28 mouse cellular contexts compared by ENCODE assay signal in genomic region chr1:65340240-65340639, GRCm38 (mm10). TPM values are rescaled to one million over a fixed set of nuclear protein-coding genes. Genes with fewer than 3 reads are reported as not detected.
DNase-seq lines count a peak whose midpoint lies in the region; ATAC-seq and TF ChIP-seq lines count a peak whose summit lies in the region.
"Had no signal": no experiment of that assay in that cellular context is flagged by ENCODE, and none has a peak within 500 bp of the region (broad histone marks: within the 10 kb centered on the region; RNA-seq: fewer than 3 reads in every experiment).

No protein-coding gene starts in this region.

- no peaks in the 10 kb centered on the region for H3K27me3 ChIP-seq in forebrain, embryonic 14.5 days (replicated peaks; ENCODE audit: control insufficient read depth, insufficient read depth, low read length)
- H3K27me3 ChIP-seq in forebrain, embryonic 10.5 days (ENCODE audit: poor library complexity, severe bottlenecking), result no peaks in the 10 kb centered on the region
- no peaks in the 10 kb centered on the region for H3K27me3 ChIP-seq in kidney, postnatal 0 days (ENCODE audit: insufficient read depth, low read length)
- H3K27me3 ChIP-seq in hindbrain, postnatal 0 days (ENCODE audit: insufficient read depth, low read length), result no peaks in the 10 kb centered on the region
- H3K27me3 ChIP-seq: embryonic facial prominence, embryonic 13.5 days; heart, embryonic 15.5 days; liver, embryonic 13.5 days; stomach, embryonic 15.5 days had no signal

- no peaks in the 10 kb centered on the region for H3K9me3 ChIP-seq in forebrain, embryonic 14.5 days (replicated peaks; ENCODE audit: control insufficient read depth, low read length)
- no peaks in the 10 kb centered on the region for H3K9me3 ChIP-seq in forebrain, embryonic 10.5 days
- no peaks in the 10 kb centered on the region for H3K9me3 ChIP-seq in kidney, postnatal 0 days (replicated peaks; ENCODE audit: low read length)
- no peaks in the 10 kb centered on the region for H3K9me3 ChIP-seq in hindbrain, postnatal 0 days (ENCODE audit: low read length)
- H3K9me3 ChIP-seq: embryonic facial prominence, embryonic 13.5 days; heart, embryonic 15.5 days; liver, embryonic 13.5 days; stomach, embryonic 15.5 days had no signal

- H3K27ac ChIP-seq in forebrain, embryonic 14.5 days (ENCODE audit: low read depth, low read length), result no peak overlapping the region
- H3K27ac ChIP-seq in forebrain, embryonic 10.5 days, result no peak overlapping the region
- no peak overlapping the region for H3K27ac ChIP-seq in kidney, postnatal 0 days
- no peak overlapping the region for H3K27ac ChIP-seq in hindbrain, postnatal 0 days
- H3K27ac ChIP-seq: embryonic facial prominence, embryonic 13.5 days; heart, embryonic 15.5 days; left cerebral cortex, adult 2 months; liver, embryonic 13.5 days; stomach, embryonic 15.5 days had no signal

- H3K4me3 ChIP-seq in forebrain, embryonic 14.5 days (ENCODE audit: low read depth, low read length), result no peak overlapping the region
- no peak overlapping the region for H3K4me3 ChIP-seq in forebrain, embryonic 10.5 days
- H3K4me3 ChIP-seq in kidney, postnatal 0 days (replicated peaks; ENCODE audit: low read depth, low read length), result no peak overlapping the region
- no peak overlapping the region for H3K4me3 ChIP-seq in hindbrain, postnatal 0 days (ENCODE audit: low read length)
- H3K4me3 ChIP-seq: embryonic facial prominence, embryonic 13.5 days; erythroblast, embryonic 14.5 days; heart, embryonic 15.5 days; left cerebral cortex, adult 2 months; liver, embryonic 13.5 days; stomach, embryonic 15.5 days had no signal

- H3K4me2 ChIP-seq in forebrain, embryonic 14.5 days (ENCODE audit: low read length), result no peak overlapping the region
- no peak overlapping the region for H3K4me2 ChIP-seq in kidney, postnatal 0 days (ENCODE audit: low read length)
- no peak overlapping the region for H3K4me2 ChIP-seq in hindbrain, postnatal 0 days (ENCODE audit: low read depth, low read length)
- H3K4me2 ChIP-seq: embryonic facial prominence, embryonic 13.5 days; heart, embryonic 15.5 days; liver, embryonic 13.5 days; stomach, embryonic 15.5 days had no signal

- DNase-seq in forebrain, embryonic 14.5 days (ENCODE audit: low spot score), result peak; percentile 73
- DNase-seq in forebrain, embryonic 10.5 days (ENCODE audit: extremely low spot score, low spot score), result no peak
- DNase-seq in kidney, postnatal 0 days (ENCODE audit: low spot score), result peak; percentile 4
- DNase-seq in kidney, postnatal 4 days, result no peak
- DNase-seq in brain, embryonic 14.5 days (ENCODE audit: low read depth), result peak; percentile 84
- DNase-seq in hindbrain, postnatal 0 days (ENCODE audit: low spot score), result peak; percentile 53
- no peak for DNase-seq in gastrocnemius, adult 18-20 months (ENCODE audit: low spot score)
- DNase-seq: adrenal gland, postnatal 14 days; cerebellum, adult 8-10 months; cerebellum, postnatal 36 days; embryo, embryonic 11 days; heart, postnatal 4 days; kidney, adult 8-10 months; liver, embryonic 13.5 days; lung, adult 2 months; lung, postnatal 14 days; right cerebral cortex, adult 18-20 months; right cerebral cortex, postnatal 4 days; thymus, postnatal 36 days had no signal

- H3K4me1 ChIP-seq in forebrain, embryonic 14.5 days (ENCODE audit: control insufficient read depth, insufficient read depth, low read length), result no peaks in the 10 kb centered on the region
- H3K4me1 ChIP-seq in forebrain, embryonic 10.5 days, result no peaks in the 10 kb centered on the region
- no peaks in the 10 kb centered on the region for H3K4me1 ChIP-seq in kidney, postnatal 0 days (replicated peaks; ENCODE audit: insufficient read depth, low read length)
- no peaks in the 10 kb centered on the region for H3K4me1 ChIP-seq in hindbrain, postnatal 0 days (ENCODE audit: insufficient read depth, low read length)
- H3K4me1 ChIP-seq: embryonic facial prominence, embryonic 13.5 days; heart, embryonic 15.5 days; liver, embryonic 13.5 days; stomach, embryonic 15.5 days had no signal

- no peaks in the 10 kb centered on the region for H3K36me3 ChIP-seq in forebrain, embryonic 14.5 days (ENCODE audit: control insufficient read depth, insufficient read depth, low read length)
- H3K36me3 ChIP-seq in forebrain, embryonic 10.5 days (replicated peaks), result no peaks in the 10 kb centered on the region
- no peaks in the 10 kb centered on the region for H3K36me3 ChIP-seq in kidney, postnatal 0 days (ENCODE audit: insufficient read depth, low read length)
- H3K36me3 ChIP-seq in hindbrain, postnatal 0 days (ENCODE audit: insufficient read depth, low read length), result no peaks in the 10 kb centered on the region
- H3K36me3 ChIP-seq: embryonic facial prominence, embryonic 13.5 days; heart, embryonic 15.5 days; liver, embryonic 13.5 days; stomach, embryonic 15.5 days had no signal

- H3K9ac ChIP-seq in forebrain, embryonic 14.5 days (ENCODE audit: low read length), result no peak overlapping the region
- no peak overlapping the region for H3K9ac ChIP-seq in kidney, postnatal 0 days (ENCODE audit: low read depth, low read length)
- no peak overlapping the region for H3K9ac ChIP-seq in hindbrain, postnatal 0 days (replicated peaks; ENCODE audit: low read length)
- H3K9ac ChIP-seq: embryonic facial prominence, embryonic 13.5 days; heart, embryonic 15.5 days; liver, embryonic 13.5 days; stomach, embryonic 15.5 days had no signal

- TF ChIP-seq POLR2A in brain, embryonic 14.5 days (IDR thresholded peaks at IDR 0.05; ENCODE audit: borderline replicate concordance, extremely low read depth, insufficient read depth, insufficient read length, poor library complexity, severe bottlenecking), result no peak

- ATAC-seq in forebrain, embryonic 14.5 days, result peak; percentile 75; the same call in 1 of the 2 replicates
- no peak for ATAC-seq in kidney, postnatal 0 days (replicated peaks; ENCODE audit: low FRiP score, low read depth)
- no peak for ATAC-seq in hindbrain, postnatal 0 days

- WGBS in forebrain, embryonic 14.5 days, result 61% methylated on average over 2 of the region's 2 CpGs
- 78% methylated on average over 2 of the region's 2 CpGs for WGBS in forebrain, embryonic 10.5 days
- WGBS in kidney, postnatal 0 days, result 43% methylated on average over 2 of the region's 2 CpGs
- 33% methylated on average over 2 of the region's 2 CpGs for WGBS in hindbrain, postnatal 0 days

- no peak for TF ChIP-seq CTCF in kidney, postnatal 0 days (IDR thresholded peaks at IDR 0.05; ENCODE audit: low read depth)
- TF ChIP-seq CTCF in brain, embryonic 14.5 days (IDR thresholded peaks at IDR 0.05; ENCODE audit: borderline replicate concordance, extremely low read depth, insufficient read depth, insufficient read length), result no peak
- no peak for TF ChIP-seq CTCF in hindbrain, postnatal 0 days (IDR thresholded peaks at IDR 0.05; ENCODE audit: low read depth)

RNA-seq across cellular contexts. Expression of gene Pth2r, which starts 58.4 kb away (rescaled TPM):
- 0.84 and 1.0 TPM in 2 replicates for polyA plus RNA-seq in forebrain, embryonic 14.5 days (2014; fragmentation: Nextera tagmentation; extraction: Ambion mirVana)
- 0.38 and 0.54 TPM in 2 replicates for polyA plus RNA-seq in forebrain, embryonic 10.5 days (2016; fragmentation: Nextera tagmentation; extraction: Ambion mirVana)
- not detected in 2 replicates for polyA plus RNA-seq in kidney, postnatal 0 days (2015; fragmentation: Nextera tagmentation; extraction: Ambion mirVana)
- polyA plus RNA-seq in brain, embryonic 14.5 days (2012; rRNA removed), result 0.66 and 0.90 TPM in 2 replicates
- total RNA-seq in hindbrain, postnatal 0 days (2014; rRNA removed), result 0.79 and 3.0 TPM in 2 replicates
- polyA plus RNA-seq in hindbrain, postnatal 0 days (2015; fragmentation: Nextera tagmentation; extraction: Ambion mirVana), result 1.8 and 1.9 TPM in 2 replicates
- total RNA-seq in gastrocnemius, adult 18-20 months (2021), result not detected
- total RNA-seq: adrenal gland, postnatal 14 days; gastrocnemius, adult 8-10 months; heart, postnatal 4 days; megakaryocyte, adult 5-6 weeks had no signal
- polyA plus RNA-seq: erythroblast, embryonic 14.5 days; heart, embryonic 15.5 days; intestine, embryonic 14.5 days; large intestine, adult 2 months; liver, embryonic 13.5 days; lung, adult 2 months; stomach, embryonic 15.5 days had no signal

Comparison
In these comparisons a context has a peak if more than half of its experiments do, and no peak if none do; other contexts are left out.
1. DNase-seq: peak in forebrain, embryonic 14.5 days (single experiment), kidney, postnatal 0 days (single experiment), brain, embryonic 14.5 days (single experiment) and hindbrain, postnatal 0 days (single experiment); none in forebrain, embryonic 10.5 days (single experiment), kidney, postnatal 4 days (0 of 2) and gastrocnemius, adult 18-20 months (single experiment).